Mouse (Mus musculus) megakaryocyte, embryonic 14.5 days (primary cell): ENCODE results near the gene Tor4a.

Experiments used
- FLI1 ChIP-seq: IDR thresholded peaks from 2 replicates; pipeline ENCODE4 v1.6.1; 2012; ENCODE audit warnings: low read length, inconsistent platforms, mixed read lengths
- GATA1 ChIP-seq: IDR thresholded peaks from 3 replicates; pipeline ENCODE4 v1.6.1; 2012; ENCODE audit warnings: mixed read lengths, low read length, inconsistent platforms, borderline replicate concordance

DNA sequence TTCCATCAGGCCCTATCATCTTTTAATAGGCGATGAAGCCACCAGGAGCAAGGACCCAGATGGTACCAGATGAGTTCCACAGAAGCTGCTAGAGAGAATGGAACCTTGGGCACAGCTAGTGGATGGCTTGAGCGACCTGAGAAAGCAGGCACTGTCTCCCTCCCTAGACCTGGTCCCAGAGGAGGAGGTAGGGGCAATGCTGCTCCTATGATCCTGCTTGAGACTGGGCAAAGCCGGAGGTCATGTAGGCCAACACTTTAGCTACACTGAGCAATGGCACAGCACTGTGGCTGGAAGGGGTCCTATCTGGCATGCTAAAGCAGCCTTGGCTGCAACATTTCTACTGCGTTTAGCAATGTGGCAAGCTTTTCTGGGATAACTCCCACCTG, 21.0 kb downstream of the Tor4a start:
- TF ChIP-seq GATA1 (no peak), FLI1 (no peak)
